Mouse (Mus musculus): Measurements from ENCODE around the gene Disc1.

GRCm38 (mm10) chr8:125206391-125206790, 152.4 kb downstream of the Disc1 start:
- no peak for TF ChIP-seq POLR2A (IDR thresholded peaks at IDR 0.05; ENCODE audit: borderline replicate concordance, extremely low read depth, low read depth, low read length)
- TF ChIP-seq CTCF (IDR thresholded peaks at IDR 0.05; ENCODE audit: insufficient read depth, low read length) = no peak

Measured in lung, adult 2 months (tissue).